Mouse (Mus musculus) lung, postnatal 14 days (tissue): Measurements from ENCODE around the gene Tnfrsf18.
A peak's percentile ranks its signal among the peaks of the same experiment; 100 is the strongest.

ENCODE experiments used
- DNase-seq: peaks from one replicate; pipeline ENCODE4 v3.0.0; 2021

Gene Tnfrsf18

DNA sequence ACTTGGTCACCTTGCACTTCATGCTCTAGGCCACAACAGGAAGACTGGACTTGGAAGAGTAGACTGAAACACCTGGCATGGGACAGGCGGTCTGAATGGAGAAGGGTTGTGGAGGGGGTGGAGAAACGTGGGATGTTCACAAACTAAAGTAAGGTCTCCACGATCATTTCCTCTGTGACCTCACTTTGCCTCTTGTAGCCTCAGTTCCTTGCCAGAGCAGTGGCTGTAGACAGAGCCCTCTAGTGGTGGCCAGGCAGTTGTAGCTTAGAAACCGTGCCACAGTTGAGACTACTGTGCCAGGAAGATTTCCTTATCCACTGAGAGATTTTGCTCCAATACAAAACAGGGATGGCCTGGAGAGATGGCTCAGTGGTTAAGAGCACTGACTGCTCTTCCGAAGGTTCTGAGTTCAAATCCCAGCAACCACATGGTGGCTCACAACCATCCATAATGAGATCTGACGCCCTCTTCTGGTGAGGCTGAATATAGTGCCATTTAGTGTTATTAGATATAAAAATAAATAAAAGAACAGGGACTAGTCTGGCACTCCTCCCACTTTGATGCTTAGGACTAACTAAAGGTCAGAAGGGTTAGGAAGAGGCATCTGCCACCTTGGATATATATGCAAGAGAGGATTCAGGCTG is 7.6 kb downstream of the Tnfrsf18 start:
- DNase-seq, result peak; percentile 55

DNA sequence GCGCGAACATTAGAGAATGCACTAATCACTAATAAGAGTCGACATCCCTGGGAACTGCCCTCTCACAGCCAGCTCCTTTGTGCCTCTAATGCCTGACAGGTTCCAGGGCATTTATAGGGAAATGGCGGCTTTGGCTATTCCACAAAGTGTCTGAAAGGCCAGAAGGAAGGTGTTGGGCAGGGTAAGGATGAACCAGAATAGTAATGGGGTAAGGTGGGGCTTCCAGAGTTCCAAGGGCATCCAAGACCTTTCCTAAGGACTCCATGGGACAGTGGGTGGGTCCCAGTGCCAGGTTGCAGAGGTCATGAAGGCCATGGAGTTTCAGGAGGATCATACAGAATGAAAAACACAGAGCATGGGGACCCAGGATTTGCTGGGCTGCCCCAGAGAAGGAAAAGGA is 8.3 kb downstream of the Tnfrsf18 start:
- DNase-seq, result no peak

DNA sequence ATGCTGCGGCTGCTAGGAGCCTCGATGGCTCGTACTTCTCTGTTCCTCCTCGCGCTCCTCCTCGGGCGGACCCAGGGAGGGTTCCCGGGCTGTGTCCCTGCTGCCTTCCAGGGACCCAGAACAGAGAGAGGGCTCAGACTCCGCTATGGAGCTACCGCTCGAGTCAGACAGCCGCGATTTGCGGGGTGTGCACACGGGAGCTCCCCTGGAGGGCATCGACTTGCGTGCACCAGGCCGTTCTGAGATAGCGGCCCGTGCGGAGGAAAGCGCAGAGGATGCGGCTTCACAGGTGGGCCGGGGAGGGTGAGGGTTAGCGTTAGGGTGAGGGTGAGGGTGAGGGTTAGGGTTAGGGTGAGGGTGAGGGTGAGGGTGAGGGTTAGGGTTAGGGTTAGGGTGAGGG is 8.9 kb downstream of the Tnfrsf18 start:
- no peak for DNase-seq

DNA sequence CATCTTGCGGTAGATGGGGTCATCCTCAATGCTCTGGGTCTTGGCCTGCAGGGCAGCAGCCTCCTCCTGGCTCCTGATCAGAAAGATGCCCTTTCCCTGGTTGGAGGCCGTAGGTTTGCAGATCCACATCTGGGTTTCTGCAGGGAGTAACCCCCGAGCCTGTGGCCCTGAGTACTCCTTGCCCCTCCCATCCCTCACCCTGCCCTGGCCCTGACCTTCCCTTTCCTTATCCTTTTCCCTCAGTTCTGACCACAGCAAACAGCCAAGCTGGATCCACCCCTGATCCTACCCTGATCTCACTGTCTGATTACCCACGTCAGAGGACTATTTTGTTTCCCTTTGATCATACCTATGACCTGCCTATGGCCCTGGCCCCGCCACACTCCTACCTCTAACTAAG is 18.8 kb downstream of the Tnfrsf18 start:
- DNase-seq, result no peak

DNA sequence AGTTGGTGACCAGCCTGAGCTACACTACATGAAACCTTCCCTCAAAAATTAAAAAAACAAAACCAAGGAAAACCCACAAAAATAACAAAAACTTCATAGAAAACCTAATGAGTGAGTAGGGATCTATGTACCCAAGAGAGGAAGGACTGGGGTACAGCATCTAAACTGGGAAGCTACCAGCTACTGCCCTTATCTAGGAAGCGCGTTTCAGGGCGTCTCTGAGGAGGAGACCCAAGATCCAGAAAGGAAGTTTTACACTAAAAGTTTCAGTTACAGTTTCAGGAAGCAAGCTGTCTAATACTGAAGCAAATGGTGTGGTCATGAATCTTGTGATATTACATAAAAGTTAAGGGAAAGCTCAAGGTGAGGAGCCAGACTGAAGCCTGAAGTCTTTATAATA is 23.8 kb downstream of the Tnfrsf18 start:
- no peak for DNase-seq

DNA sequence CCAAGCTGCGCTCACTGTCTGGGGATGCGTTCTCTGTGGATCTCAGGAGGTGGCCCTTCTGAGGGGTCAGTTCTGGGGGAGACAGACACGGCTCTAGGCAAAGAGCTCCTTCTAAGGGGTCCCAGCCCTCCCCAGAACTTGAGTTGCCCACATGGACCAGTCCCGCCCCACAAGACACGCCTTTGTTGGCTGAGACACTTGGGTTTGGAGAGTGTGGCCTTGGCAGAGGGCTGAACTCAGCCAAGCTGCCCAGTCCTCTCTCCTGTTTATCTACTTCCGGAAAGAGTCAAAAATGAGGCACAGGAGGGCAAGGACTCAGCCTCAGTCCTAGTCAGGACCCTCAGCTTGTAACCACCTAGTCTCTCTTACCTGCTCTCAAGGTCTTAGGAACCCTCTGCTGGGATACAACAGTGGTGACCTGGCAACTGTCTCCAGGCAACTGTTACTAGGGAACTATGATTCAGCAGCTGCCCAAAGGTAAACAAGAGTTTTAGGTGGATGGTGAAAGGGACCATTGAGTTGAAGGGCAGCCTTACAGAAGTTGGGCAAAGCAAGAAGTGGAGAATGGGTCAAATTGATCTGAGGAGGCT is 24.5 kb downstream of the Tnfrsf18 start:
- DNase-seq, result no peak

DNA sequence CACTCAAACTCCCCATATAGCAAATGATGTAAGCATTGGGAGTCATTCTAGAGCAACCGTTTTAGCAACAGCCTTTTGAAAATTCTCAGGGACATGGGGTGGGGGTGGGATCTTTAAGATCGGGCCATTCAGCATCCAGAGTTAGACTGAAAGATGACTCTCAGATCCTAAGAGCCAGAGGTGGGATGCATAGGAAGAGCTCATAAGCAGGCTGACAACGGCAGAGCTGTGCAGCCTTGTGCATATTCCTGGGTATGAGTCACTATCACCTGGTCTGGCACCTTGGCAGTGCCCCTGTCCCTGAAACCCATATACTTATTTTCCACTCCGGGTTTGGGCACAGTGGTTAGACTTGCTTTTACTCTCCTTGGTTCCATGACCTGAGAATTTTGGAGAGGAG is 27.1 kb downstream of the Tnfrsf18 start:
- DNase-seq, result no peak

DNA sequence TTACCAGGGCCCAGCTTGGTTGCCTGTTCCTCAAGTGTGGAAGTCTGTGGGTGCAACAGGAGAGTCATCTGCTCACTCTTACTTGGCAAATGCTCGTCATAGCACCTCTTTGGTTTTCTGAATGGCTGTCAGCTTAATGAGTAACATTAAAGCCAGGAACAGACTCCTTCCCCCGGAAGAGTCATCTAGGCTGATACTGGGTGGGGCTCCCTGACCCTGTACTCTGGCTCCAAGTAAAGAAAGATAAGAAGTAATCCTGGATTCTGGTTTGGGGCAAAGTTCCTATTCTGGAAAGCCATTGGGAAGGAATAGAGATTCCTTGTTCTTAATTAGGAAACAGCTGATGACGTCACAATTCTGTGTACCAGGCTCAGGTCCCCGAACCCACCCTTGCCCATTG is 28.2 kb downstream of the Tnfrsf18 start:
- no peak for DNase-seq

DNA sequence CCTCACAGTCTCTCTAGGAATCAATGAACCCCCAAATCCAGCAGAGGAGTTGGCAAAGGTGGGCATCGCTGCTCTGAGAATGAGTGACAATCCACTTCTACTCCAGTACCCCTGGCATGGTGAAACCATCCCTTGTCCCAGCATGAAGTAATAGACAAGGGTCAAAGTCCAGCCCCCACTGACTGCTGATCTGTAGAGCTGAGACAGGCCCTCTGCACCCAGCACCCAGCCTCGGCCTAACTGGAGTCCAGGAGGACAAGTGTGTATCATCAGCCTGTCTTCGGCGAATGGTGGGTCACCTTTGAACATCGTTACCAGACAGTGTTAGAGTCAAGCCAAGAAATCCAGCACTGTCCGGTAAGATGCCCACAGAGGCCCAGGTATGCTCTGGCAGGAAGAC is 28.6 kb downstream of the Tnfrsf18 start:
- DNase-seq, result no peak

DNA sequence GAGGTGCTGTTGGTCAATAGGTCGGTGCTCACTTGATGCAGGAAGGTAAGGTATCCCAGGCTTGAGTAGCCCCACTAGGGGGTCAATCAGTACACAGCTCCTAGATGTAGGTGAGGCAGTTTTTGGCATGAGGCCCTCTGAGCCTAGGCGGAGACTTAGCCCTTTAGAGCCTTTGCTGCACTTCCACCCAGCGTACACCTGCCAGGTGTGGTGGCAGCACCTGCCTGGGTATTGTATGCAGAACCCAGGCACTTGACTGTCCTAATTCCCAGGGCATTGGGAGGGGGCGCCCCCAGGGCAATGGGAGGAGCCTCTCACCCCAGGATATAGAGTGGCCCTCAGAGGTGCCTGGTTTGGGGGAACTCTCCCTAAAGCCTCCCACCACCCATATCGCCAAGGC is 29.2 kb downstream of the Tnfrsf18 start:
- no peak for DNase-seq

DNA sequence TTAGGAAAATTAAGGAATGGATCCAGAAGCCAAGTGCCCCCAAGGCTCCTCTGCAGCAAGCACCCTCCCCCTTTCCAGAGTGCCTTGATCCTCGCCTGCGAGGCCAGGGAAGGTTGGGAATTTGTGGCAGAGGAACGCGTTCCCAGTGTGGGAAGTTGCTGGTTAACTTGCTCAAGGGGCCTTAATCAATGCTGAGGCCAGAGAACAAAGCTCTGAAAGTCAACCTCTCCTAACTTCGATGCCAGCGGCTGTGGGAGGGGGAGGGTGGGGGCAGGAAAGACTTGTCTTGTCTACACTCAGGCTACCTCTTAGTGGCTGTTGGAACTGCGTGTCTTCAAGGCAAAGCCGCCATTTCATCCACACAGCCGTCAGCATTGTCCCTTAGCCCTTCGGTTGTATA is 31.7 kb downstream of the Tnfrsf18 start:
- DNase-seq, result no peak

DNA sequence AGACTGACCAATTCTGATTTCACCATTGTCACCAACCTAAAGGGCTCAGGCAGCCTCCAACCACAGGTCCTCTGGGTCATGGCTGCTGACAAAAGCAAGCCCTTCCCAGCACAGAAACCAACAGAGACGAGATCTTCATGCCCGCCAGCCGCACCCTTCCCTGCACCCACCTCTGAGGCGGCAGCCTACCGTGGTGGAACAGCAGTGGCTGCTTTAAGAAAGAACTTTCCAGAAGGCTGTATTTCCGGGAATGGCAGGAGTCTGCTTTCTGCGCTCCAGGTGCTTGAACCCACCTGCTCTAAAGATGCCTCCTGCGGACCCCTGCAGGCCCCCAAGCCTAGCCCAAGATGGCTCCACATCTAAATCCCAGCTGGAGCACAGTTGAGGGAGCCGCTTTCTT is 32.9 kb downstream of the Tnfrsf18 start:
- DNase-seq, result no peak

DNA sequence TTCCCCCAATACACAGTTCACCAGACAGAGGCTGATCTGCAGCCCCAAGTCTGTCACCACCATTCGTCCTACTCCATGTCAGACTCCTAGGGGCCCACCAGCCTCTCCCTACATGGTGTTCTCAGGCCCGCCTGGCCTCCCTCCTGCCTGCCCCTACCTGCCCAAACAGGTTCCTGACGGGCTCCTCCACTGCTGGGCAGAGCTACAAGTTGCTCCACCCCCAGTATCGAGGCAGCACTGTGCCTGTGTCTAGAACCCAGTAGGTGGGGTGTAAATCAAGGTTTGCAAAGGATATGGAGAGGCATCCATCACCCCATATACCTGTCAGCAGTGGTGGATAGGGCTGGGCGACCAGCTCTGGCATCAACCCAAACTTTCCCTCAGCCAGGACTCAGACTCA is 33.3 kb downstream of the Tnfrsf18 start, which contains the start of gene Ttll10:
Gene Ttll10 (minus strand): TSS at position 154 of the 400 bp plus-strand sequence.
- peak; percentile 49 for DNase-seq

DNA sequence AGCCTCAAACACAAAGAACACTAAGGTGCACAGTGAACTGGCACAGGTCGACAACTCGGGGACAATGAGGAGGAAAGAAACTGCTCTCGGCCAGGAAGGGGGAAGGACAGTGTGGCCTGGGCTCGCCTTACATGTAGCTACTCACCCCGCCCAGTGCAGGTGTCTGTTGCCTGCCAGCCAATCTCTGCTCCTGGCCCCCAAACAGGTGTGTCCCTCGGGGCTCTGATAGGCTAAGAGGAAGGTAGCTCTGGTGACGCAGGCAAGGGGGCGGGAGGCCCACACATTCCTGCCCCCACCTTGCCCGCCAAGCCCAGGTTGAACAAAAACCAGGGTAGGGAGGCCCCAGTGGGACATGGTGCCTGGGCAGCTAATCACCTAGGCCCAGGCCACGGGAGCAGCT is 33.7 kb downstream of the Tnfrsf18 start:
- DNase-seq, result peak; percentile 74

DNA sequence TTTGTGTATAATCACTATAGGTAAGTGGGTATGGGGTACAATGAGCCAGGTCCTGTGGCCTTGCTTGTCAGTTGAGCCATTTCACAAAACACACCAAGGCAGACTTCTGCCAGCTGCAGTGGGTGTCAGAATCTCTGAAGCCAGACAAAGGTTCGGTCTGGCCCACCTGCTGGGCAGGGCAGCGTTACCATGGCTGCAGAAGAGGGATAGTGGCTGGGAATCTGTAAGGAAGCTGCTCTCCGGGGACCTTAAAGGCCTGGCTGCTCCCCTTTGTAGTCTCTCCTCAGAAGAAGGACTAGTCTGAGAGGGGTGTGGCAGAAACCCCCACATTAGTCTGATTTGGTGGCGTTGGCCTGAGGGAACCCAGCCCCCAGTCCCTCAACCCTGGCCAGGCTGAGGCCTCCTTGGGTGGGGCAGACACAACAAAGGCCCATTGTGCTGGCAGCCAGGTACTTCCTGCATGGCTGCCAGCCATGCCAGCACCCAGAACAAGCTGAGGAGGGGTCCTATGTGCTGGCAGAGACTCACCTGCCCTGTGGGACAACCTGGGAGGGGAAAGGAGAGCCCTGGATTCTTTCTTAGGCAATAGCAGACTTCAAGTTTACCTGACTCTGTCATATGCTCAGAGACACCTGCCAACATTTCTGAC is 38.0 kb downstream of the Tnfrsf18 start:
- no peak for DNase-seq

DNA sequence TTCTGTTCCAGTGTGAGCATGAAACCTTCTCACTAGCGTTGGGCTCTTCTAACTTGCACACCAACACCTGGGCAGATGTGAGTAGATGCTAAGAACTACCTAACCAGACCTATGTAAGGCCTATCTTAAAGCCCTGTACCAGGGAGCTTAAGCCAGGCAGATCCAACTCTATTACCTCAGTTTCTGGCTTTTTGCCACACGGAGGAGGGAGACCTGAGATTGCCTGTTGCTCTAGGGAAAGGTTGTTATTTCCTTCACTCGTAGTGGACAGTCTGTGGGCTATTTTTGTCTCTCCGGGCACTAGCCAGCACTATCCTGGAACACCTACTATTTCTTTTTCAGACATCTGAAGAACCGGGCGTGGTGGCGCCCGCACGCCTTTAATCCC is 38.5 kb downstream of the Tnfrsf18 start:
- DNase-seq, result no peak

DNA sequence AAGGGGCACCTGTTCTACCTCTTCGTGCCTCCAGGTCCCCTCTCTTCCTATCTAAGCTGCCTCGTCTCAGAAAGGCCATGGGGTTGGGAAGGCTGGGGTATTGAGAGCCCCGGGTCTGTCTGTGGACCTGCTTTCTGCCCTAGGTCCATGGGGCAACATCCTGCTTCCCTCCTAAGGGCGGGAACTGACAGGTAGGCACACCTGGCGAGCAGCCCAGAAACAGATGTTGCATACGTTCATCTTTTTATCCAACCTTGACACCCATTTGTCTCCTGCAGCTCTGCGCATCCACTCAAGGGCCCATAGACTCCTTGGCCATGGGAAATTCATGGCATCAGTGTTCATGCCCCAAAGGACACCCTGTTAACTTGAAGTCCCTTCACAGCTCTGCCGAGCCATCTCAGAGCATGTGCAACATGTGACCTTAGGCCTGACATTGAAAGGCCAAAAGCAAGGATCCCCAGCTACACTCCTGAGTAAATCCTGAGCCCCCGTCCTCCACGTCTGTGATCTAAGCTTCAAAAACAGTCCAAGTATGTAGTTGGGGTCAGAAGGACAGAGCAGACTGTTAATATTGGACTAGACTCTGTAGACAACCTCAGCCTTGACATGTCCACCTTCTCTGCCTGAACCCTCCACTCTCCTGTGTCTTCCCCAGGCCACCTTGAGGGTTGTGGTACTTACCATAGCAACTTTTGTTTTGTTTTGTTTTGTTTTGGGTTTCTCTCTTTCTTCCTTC is 39.4 kb downstream of the Tnfrsf18 start:
- no peak for DNase-seq

DNA sequence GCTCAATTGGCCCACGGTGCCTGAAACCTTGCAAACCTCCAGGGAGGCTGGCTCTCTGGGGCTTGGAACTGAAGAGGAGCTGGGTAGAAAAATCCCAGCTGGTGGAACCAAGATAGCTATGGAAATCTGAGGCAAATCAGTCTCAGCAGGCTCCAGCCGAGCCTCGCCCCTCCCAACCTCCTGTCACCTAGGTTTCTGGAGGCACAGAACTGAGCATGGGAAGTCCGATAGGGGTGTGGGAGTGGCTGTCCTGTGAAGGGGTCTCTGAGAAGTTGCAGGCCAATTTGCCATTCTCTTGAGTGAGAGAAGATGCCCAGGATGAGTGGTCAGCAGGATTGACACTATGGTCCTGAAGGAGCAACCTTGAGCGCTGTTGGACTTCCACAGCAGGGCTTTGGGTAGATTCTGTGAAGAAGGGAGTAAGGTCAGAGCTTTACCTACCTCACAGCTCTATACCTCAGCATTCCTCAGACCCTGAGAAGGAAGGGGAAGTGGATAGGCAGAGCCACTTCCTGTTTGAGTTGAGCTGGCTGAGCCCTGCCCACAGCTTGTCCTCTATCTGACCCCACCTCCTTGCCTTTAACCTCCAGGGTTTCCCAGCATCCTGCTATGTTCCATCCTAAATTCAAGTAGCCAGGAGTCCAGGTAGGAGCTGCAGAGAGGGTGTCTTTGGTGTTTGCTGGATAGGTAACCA is 41.4 kb downstream of the Tnfrsf18 start:
- DNase-seq, result no peak

DNA sequence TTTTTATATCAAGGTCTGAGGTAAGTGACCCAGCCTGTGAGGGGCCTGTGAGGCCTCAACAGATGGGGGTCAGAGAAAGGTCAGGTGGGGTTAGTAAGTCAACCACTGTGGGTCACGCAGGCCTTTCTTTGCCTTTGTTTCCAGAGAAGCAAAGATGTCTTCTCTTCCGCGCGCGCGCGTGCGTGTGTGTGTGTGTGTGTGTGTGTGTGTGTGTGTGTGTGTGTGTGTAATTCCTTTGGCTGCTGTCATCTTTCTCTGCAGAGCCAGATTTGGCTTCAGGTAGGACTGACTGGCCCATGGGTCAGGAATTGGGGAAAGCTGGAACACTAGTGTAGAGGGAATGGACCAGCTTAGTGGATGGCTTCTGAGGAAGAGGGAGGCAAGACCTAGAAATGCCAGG is 43.7 kb downstream of the Tnfrsf18 start:
- DNase-seq, result no peak

DNA sequence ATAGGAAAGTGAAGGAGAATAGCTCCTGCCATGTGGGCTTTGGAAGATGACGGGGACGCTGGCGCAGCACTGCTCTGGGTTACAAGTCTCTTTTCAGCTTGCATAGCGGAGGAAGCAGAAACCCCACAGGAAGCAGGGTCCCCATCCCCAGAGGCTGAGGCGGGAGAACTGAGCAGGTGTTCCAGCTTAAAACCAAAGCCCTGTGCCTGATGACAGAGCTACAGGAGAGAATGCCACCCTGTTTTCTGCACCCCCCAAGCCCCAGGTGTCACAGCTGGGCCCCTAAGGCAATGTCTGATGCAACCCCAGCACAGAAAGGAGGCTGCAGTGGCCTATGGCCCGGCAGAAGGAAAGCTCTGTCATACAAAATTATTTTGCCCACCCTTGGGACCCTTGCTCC is 44.3 kb downstream of the Tnfrsf18 start:
- no peak for DNase-seq

DNA sequence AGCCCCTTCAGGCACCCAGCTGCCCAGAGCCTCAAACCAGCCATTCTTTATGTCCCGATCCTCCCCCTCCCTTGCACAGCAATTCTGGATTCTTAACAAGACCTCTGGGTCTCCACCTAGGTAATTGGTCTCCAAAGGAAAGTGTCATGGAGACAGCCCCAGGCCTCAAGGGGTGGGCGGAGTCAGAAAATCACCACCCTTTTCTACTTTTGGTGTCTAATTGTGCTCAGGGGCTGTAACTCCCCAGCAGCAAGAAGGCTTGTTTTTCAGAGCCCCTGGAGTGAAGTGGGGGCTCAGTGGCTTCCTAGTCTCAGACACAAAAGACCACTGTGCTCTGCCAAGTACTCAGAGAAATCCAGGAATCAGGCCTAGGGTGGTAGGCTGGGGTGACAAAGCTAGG is 44.8 kb downstream of the Tnfrsf18 start:
- DNase-seq, result no peak

DNA sequence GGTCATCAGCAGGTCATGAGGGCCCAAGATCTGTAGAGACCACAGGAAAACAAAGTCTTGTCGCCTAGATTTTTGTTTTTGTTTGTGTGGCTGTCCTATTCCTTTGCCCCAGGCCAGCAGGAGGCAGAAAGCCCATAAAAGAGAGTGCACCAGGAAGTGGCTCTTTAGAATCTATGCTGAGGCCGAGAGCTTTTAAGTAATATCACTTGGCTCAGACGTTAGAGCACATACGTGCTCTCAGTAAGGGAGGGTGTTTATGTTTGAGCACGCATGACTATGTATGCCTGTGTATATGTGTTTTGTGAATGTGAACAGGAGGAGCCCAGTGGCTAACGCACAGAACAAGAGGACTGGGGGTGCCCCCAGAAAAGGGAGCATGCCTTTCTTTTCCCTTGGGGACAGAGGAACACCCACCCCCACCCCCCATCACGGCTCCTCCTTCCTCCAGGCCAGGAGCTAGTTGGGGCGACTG is 51.0 kb downstream of the Tnfrsf18 start:
- no peak for DNase-seq
